Mouse (Mus musculus) small intestine, adult 2 months (tissue): ENCODE data around the gene Ccdc124.

ENCODE experiments used
- CTCF ChIP-seq: fragments of 200-500 bp; IDR thresholded peaks from 2 replicates; pipeline ENCODE4 v1.5.1; 2012; ENCODE audit warnings: low read depth, mild to moderate bottlenecking, control low read depth, inconsistent platforms, low read length, moderate library complexity, mixed read lengths; ENCODE audit not compliant: insufficient replicate concordance, insufficient read length; ENCODE audit errors: extremely low read depth
- POLR2A ChIP-seq: fragments of 200-500 bp; IDR thresholded peaks from 2 replicates; pipeline ENCODE4 v1.6.1; 2012; ENCODE audit warnings: low read depth, mild to moderate bottlenecking, control low read depth, inconsistent platforms, low read length, moderate library complexity

- TF ChIP-seq CTCF (no peak), POLR2A (no peak)
Measured at GRCm38 (mm10) chr8:70853863-70854262, 19.9 kb downstream of the Ccdc124 start.
